Mouse (Mus musculus): ENCODE measurements around the gene Ank3. TPM values are rescaled to one million over a fixed set of nuclear protein-coding genes. Genes with fewer than 3 reads are reported as not detected.

Ank3 gene
- polyA plus RNA-seq, 1 experiment from 2014 or later: 34.9 TPM

DNA sequence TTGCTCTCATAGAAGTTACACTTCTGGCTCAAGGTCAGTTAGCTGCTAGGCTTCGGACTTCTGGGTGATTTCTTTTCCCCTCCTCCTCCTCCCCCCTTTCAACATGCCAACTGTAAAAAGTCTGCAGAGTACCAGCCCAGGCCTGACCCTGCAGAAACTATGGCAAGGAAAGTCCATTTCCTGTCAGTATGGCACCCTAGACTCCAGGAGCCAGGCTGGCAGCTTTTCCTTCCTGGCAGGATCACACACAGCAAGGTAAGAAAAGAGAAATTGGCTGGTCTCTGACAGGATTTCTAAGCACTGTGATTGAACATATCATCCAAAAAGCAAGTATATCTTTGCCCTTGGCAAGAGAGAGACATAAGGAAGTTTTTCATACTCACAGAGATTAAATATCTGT, 333.3 kb downstream of the Ank3 start:
- no peak overlapping the region for H3K4me3 ChIP-seq
- no peak overlapping the region for H3K27ac ChIP-seq (replicated peaks)
- no peaks in the 10 kb centered on the region for H3K9me3 ChIP-seq (replicated peaks)
- H3K27me3 ChIP-seq (ENCODE audit: low read depth, poor library complexity, severe bottlenecking): no peaks in the 10 kb centered on the region
- H3K36me3 ChIP-seq: no peaks in the 10 kb centered on the region
- no peak for DNase-seq (ENCODE audit: low spot score)
- H3K4me1 ChIP-seq: peaks cover 8% of the 10 kb centered on the region
- 88% methylated on average over 1 of the region's 1 CpGs for WGBS

DNA sequence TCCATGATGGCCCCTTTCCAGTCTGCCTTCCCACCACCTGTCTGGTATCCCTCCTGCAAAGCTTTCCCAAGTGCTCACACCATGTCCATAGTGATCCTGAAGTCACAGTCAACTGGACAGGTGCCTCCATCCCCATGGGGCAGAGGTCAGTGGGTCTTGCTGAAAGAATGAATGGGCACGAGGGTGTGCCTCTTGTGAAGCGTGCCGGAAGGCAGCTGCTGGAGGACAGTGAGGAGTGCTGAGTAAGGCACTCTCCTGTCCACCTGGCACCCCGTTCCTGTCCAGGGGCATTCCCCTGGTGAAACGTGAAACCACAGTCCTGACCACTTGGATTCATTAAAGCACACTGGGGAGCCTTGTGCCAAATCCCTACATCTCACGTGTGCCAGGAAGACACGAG, 337.7 kb downstream of the Ank3 start:
- no peak for DNase-seq (ENCODE audit: low spot score)
- Histone ChIP-seq H3K36me3 (no peaks in the 10 kb centered on the region), H3K27ac (replicated peaks) (no peak overlapping the region), H3K27me3 (ENCODE audit: low read depth, poor library complexity, severe bottlenecking) (no peaks in the 10 kb centered on the region), H3K9me3 (replicated peaks) (no peaks in the 10 kb centered on the region), H3K4me1 (peaks cover 9% of the 10 kb centered on the region; the same call in 1 of the 2 replicates), H3K4me3 (no peak overlapping the region)
- WGBS: 72% methylated on average over 7 of the region's 7 CpGs

DNA sequence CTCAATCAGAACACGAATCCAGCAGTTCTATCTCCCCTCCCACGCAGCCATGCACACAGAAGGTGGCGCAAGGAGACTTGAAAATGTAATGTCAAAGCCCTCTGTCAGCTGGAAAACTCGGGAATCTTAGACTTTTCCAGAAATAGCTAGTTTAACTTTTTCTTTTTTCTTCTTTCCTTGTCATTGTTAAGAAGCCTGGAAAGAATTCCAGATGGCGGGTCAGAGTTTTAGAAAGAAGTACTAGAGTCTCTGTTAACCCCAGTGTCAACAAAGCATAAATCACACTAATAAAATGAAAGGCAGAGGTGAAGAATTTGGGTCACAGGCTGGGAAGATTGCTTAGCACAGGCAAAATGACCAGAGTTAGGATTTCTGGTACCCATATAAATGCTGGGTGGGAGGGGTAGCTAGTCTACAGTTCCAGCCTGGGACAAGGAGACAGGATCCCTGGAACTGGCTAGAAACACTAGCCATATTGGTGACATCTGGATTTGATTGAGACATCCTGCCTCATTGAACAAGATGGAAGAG, 340.2 kb downstream of the Ank3 start:
- Histone ChIP-seq H3K9me3 (replicated peaks) (no peaks in the 10 kb centered on the region), H3K4me3 (no peak overlapping the region), H3K27ac (replicated peaks) (no peak overlapping the region), H3K4me1 (peaks cover 13% of the 10 kb centered on the region), H3K36me3 (no peaks in the 10 kb centered on the region), H3K27me3 (ENCODE audit: low read depth, poor library complexity, severe bottlenecking) (no peaks in the 10 kb centered on the region)
- WGBS: 78% methylated on average over 5 of the region's 5 CpGs
- no peak for DNase-seq (ENCODE audit: low spot score)

GRCm38 (mm10) chr10:69742528-69742927, 344.0 kb downstream of the Ank3 start:
- Histone ChIP-seq H3K4me3 (no peak overlapping the region), H3K27ac (replicated peaks) (no peak overlapping the region), H3K4me1 (peaks cover 31% of the 10 kb centered on the region), H3K9me3 (replicated peaks) (no peaks in the 10 kb centered on the region), H3K27me3 (ENCODE audit: low read depth, poor library complexity, severe bottlenecking) (no peaks in the 10 kb centered on the region), H3K36me3 (no peaks in the 10 kb centered on the region)
- 84% methylated on average over 3 of the region's 3 CpGs for WGBS
- no peak for DNase-seq (ENCODE audit: low spot score)

DNA sequence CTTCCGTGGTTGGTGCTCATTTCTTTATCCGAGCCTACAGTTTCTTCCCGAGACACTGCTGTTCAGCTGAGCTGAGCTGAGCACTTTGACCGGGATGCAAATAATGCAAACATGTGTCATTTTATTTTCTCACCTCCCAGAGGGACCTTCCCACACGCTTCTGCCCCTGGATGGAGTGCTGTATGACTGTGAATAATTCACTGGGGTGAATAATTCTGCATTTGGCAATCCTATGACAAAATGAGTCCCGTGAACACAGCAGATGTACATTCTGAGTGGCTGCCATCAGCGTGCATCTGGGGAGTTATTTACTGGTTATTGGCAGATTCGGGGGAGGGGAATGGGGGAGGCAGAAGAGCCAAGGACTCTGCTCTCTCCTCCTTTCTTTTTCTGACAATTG, 345.6 kb downstream of the Ank3 start:
- Histone ChIP-seq H3K36me3 (no peaks in the 10 kb centered on the region), H3K4me3 (no peak overlapping the region), H3K27me3 (ENCODE audit: low read depth, poor library complexity, severe bottlenecking) (no peaks in the 10 kb centered on the region), H3K4me1 (peaks cover 26% of the 10 kb centered on the region), H3K9me3 (replicated peaks) (no peaks in the 10 kb centered on the region), H3K27ac (replicated peaks) (no peak overlapping the region)
- DNase-seq (ENCODE audit: low spot score): no peak
- 76% methylated on average over 8 of the region's 8 CpGs for WGBS

DNA sequence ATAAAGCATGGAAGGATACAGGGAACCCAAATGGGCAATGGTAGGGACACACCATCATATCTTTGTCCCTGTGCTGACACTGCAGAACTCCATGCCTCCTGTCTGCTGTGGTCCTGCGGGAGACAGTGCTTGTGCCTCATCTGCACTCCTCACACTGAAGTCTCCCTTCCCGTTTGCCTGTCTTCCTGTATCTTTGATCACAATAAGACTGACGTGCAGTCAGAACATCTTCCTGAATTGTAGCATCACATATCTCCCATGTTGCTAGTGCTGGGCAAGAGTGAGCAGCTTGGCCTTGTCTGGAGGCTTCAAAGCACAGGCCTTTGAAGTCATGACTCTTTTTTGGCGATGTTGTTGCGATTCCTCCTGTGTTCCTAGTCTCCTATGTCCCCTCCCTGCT, 346.3 kb downstream of the Ank3 start:
- no peak for DNase-seq (ENCODE audit: low spot score)
- 82% methylated on average over 5 of the region's 5 CpGs for WGBS
- Histone ChIP-seq H3K27me3 (ENCODE audit: low read depth, poor library complexity, severe bottlenecking) (no peaks in the 10 kb centered on the region), H3K4me3 (no peak overlapping the region), H3K4me1 (peaks cover 22% of the 10 kb centered on the region), H3K27ac (replicated peaks) (no peak overlapping the region), H3K36me3 (no peaks in the 10 kb centered on the region), H3K9me3 (replicated peaks) (no peaks in the 10 kb centered on the region)

- peaks cover 24% of the 10 kb centered on the region for H3K4me1 ChIP-seq
Measured at GRCm38 (mm10) chr10:69746322-69746721, 347.7 kb downstream of the Ank3 start.

GRCm38 (mm10) chr10:69746730-69747129, 348.2 kb downstream of the Ank3 start:
- WGBS: 74% methylated on average over 5 of the region's 5 CpGs
- DNase-seq (ENCODE audit: low spot score): no peak
- no peaks in the 10 kb centered on the region for H3K27me3 ChIP-seq (ENCODE audit: low read depth, poor library complexity, severe bottlenecking)
- H3K4me1 ChIP-seq: peaks cover 28% of the 10 kb centered on the region
- no peaks in the 10 kb centered on the region for H3K9me3 ChIP-seq (replicated peaks)
- H3K4me3 ChIP-seq: no peak overlapping the region
- H3K36me3 ChIP-seq: no peaks in the 10 kb centered on the region
- no peak overlapping the region for H3K27ac ChIP-seq (replicated peaks)

More at GRCm38 (mm10) chr10:69746322-69746721, 347.7 kb downstream of the Ank3 start:
- Histone ChIP-seq H3K36me3 (no peaks in the 10 kb centered on the region), H3K4me3 (no peak overlapping the region), H3K9me3 (replicated peaks) (no peaks in the 10 kb centered on the region), H3K27ac (replicated peaks) (no peak overlapping the region), H3K27me3 (ENCODE audit: low read depth, poor library complexity, severe bottlenecking) (no peaks in the 10 kb centered on the region)
- 91% methylated on average over 8 of the region's 8 CpGs for WGBS
- DNase-seq (ENCODE audit: low spot score): no peak

- Histone ChIP-seq H3K4me1 (peaks cover 9% of the 10 kb centered on the region; the same call in 1 of the 2 replicates), H3K9me3 (replicated peaks) (0 out of 2 replicates have a peak, but pooled peaks cover 2% of the 10 kb centered on the region), H3K27ac (replicated peaks) (no peak overlapping the region), H3K36me3 (no peaks in the 10 kb centered on the region), H3K27me3 (ENCODE audit: low read depth, poor library complexity, severe bottlenecking) (no peaks in the 10 kb centered on the region), H3K4me3 (no peak overlapping the region)
- 61% methylated on average over 7 of the region's 7 CpGs for WGBS
- no peak for DNase-seq (ENCODE audit: low spot score)
Measured at GRCm38 (mm10) chr10:69751416-69751815, 352.8 kb downstream of the Ank3 start.

- WGBS: 92% methylated on average over 11 of the region's 11 CpGs
- no peak for DNase-seq (ENCODE audit: low spot score)
- Histone ChIP-seq H3K27ac (replicated peaks) (no peak overlapping the region), H3K4me1 (0 out of 2 replicates have a peak, but pooled peaks cover 5% of the 10 kb centered on the region), H3K4me3 (no peak overlapping the region), H3K27me3 (ENCODE audit: low read depth, poor library complexity, severe bottlenecking) (no peaks in the 10 kb centered on the region), H3K36me3 (no peaks in the 10 kb centered on the region), H3K9me3 (replicated peaks) (0 out of 2 replicates have a peak, but pooled peaks cover 2% of the 10 kb centered on the region)
Measured at GRCm38 (mm10) chr10:69753464-69753863, 354.9 kb downstream of the Ank3 start.

DNA sequence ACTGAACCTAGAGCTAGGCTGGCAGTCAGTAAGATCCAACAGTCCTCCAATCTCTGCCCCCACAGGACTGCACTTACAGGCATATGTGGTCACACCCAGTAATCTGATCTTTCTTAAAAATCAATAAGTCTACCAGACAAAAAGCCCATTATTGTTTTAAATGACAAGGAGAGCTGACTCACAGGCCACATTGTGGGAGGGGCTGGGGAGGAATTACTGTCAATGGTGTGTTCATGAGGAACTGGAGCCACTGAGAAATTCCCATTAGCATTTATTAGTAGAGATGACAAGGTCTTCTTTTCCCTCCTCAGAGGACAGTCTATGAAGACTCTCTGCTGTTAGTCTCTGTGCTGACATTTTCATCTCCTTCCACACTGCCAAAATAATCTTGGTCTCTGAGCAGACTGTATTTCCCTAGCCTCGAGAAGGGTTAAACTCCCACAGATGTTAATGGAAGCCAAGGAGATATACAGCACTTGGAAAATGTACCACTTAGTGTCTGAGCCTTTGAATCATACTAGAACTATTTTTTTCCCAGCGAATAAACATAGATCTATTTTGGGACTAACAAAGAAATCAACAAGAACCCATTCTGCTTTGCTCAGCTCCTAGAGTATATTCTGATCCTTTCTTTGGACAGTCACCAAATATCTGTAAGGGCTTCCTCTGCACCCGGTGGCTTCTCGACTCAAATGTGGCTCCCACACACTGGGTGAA, 358.5 kb downstream of the Ank3 start:
- Histone ChIP-seq H3K4me3 (no peak overlapping the region), H3K9me3 (replicated peaks) (0 out of 2 replicates have a peak, but pooled peaks cover 2% of the 10 kb centered on the region), H3K27me3 (ENCODE audit: low read depth, poor library complexity, severe bottlenecking) (no peaks in the 10 kb centered on the region), H3K27ac (replicated peaks) (no peak overlapping the region), H3K36me3 (no peaks in the 10 kb centered on the region), H3K4me1 (peaks cover 9% of the 10 kb centered on the region)
- WGBS: 87% methylated on average over 4 of the region's 4 CpGs
- DNase-seq (ENCODE audit: low spot score): no peak

- no peak overlapping the region for H3K27ac ChIP-seq (replicated peaks)
- no peaks in the 10 kb centered on the region for H3K36me3 ChIP-seq
- 78% methylated on average over 7 of the region's 7 CpGs for WGBS
- H3K27me3 ChIP-seq (ENCODE audit: low read depth, poor library complexity, severe bottlenecking): no peaks in the 10 kb centered on the region
- DNase-seq (ENCODE audit: low spot score): no peak
- H3K4me3 ChIP-seq: no peak overlapping the region
- H3K4me1 ChIP-seq: peaks cover 9% of the 10 kb centered on the region
- no peaks in the 10 kb centered on the region for H3K9me3 ChIP-seq (replicated peaks)
Measured at GRCm38 (mm10) chr10:69762977-69763376, 364.4 kb downstream of the Ank3 start.

DNA sequence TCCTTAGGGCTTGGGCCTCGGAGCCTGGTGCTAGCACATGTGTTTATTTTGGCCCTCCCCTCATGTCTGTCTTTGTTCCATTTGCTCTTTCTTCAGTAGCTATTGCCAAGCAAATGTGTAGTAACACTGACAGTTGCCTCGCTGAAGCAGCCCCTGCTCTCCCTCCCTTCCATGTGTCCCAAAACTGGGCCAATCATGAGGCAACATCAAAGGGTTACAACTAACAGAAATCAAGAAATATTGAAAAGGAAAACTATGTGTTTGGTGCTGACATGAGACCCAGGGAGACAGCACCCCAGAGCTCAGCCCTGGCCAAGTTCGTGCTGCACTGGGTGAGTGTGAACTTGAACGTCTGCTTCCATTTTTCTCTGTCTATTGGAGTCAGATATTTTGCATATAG, 365.8 kb downstream of the Ank3 start:
- WGBS: 76% methylated on average over 4 of the region's 4 CpGs
- Histone ChIP-seq H3K27me3 (ENCODE audit: low read depth, poor library complexity, severe bottlenecking) (no peaks in the 10 kb centered on the region), H3K9me3 (replicated peaks) (no peaks in the 10 kb centered on the region), H3K4me3 (no peak overlapping the region), H3K4me1 (peaks cover 8% of the 10 kb centered on the region), H3K36me3 (no peaks in the 10 kb centered on the region), H3K27ac (replicated peaks) (no peak overlapping the region)
- DNase-seq (ENCODE audit: low spot score): no peak

All from midbrain, embryonic 10.5 days (tissue).